Mouse (Mus musculus) heart, postnatal 10 days (tissue): ENCODE measurements around the gene Ntn4. TPM values are rescaled to one million over a fixed set of nuclear protein-coding genes. Genes with fewer than 3 reads are reported as not detected.
A peak's percentile ranks its signal among the peaks of the same experiment; 100 is the strongest.

ENCODE experiments used
- DNase-seq, 2 experiments: peaks; one replicate each; pipeline ENCODE4 v3.0.0; 2021
- intact Hi-C: fragments of 180-260 bp; cut with DNase I; formaldehyde crosslinking; loops from one replicate; pipeline ENCODE4 v1.15.1; 2025
- total RNA-seq, 2 experiments: library from RNA; stranded (reverse); gene quantifications; 2 replicates each; pipeline ENCODE4 v1.2.3; 2021

The Ntn4 gene
- 10 to 100 TPM; 24.6 to 36.4 TPM for total RNA-seq

DNA sequence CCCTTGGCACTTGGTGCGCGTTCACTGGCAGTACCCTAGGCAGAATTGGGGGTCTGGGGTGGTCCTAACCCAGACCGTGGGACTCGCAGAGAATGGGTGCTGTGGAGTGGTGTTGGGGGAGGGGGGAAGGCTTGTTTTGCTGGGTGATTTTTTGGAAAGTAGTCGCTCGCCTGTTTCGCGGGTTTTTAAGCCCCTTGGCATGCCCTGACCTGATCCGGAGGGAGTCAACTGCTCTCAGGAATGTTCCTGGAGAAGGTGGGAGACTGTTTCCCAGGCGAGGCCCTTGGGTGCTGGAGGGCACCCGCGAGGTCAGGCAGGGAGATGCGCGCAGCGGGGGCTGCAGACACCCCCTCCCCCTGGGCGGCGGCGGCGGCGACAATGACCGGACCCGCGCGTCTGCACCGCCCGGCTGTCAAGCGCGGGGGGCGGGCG lies at the start of gene Ntn4:
Ntn4 (plus strand) TSS at position 161 of the 432 bp plus-strand sequence.
- intact Hi-C loops = loop anchor here (2.0 to 5.0 kb wide), 2 partner anchors 28 to 72 kb away; no protein-coding TSS in a partner anchor
- no peak for DNase-seq

DNA sequence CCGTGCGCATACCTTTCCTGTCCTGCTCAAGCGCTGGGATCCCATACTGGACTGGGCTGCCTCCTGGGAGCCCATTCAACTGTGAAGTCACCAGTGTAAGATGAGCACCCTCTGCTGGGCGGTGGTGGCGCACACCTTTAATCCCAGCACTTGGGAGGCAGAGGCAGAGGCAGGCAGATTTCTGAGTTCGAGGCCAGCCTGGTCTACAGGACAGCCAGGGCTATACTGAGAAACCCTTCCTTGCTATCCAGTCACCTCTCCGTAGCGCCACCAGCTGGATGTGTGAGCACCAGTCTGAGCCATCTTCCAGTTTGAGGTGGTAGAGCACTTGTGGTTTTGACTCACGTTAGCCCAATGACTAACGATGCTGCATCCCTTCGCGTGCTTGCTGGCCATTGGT lies 48.0 kb upstream of the Ntn4 start:
- intact Hi-C loops = loop anchor here (5.0 kb wide), 1 partner anchor 185 kb away; no protein-coding TSS in a partner anchor
- DNase-seq = no peak

DNA sequence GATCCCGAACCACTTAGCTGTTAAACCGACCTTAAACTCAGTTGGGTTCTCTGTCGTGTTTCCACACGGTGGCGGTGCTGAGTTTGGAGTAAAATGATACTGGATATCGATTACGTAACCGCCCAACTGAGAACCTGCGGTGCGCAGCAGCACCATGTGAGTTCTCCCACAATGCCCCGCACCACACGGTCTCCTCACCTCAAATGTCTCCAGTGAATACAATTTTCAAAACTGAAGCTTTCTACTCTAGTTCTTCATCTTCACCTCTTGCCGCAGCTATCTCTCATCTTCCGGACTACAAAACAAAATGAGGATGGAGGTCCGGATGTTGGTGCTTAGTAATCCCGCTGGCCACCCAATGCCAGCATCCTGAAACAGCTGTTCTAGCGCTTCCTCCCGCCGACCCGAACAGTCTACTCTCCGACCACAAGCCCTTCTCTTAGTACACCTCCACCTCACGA lies 46.4 kb upstream of the Ntn4 start:
- DNase-seq = peak; percentile 82 to 90
- intact Hi-C loops = loop anchor here (1.0 to 5.0 kb wide), 2 partner anchors 183 to 219 kb away; no protein-coding TSS in a partner anchor

DNA sequence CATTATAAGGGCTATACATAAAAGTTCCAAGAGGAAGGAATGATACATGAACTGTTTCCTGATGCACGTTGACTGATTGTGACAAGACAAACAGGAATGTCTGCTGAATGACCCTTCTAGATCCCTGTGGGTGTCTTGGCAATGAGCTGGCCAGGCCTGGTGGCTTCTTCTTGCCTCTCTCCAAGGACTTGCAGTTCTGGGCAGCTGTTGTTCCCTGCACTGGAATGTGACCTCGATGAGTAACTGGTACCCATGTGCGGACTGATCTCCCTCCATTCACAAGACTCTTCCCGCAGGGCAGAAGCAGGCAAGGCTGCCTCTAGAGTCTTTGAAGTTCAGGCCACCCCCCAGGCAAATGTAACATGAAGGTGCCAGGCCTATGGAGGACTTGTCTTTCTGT lies 44.6 kb upstream of the Ntn4 start:
- intact Hi-C loops = no loop called here
- no peak for DNase-seq

DNA sequence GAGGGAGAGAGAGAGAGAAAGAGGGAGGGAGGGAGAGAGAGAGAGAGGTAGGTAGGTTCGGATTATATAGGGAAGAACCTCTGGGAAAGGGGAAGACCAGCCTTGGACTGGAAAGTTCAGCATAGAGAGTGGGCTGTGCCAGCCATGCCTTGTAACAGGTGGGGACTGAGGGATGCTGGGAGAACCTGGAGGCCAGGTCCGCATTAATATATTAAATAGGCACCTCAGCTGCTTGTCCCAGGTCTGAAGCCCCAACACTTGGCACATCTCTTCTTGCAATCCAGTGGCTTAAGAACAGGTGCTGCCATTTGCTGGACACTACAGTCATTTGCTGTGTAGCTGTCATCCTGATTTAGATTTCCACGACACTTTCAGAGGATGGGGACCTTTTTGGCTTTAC lies 43.8 kb upstream of the Ntn4 start:
- no peak for DNase-seq
- intact Hi-C loops = no loop called here

DNA sequence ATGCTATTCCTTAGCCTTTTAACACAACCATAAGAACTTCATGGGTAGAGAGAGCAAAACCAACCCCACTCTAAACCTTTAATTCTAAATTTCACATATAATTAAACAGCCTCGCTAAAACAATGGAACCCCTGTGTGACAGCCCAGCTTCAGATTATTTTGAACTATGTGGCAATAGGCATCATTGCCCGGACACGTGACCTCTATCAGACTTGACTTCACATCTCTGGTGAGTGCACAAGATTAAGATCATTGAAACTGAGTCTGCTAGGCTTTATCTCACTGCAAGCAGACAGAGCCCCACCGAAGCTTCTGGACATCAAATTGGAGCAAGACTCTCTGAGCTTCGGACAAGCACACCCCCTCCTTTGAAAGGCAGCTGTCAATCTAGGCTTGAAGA lies 38.2 kb upstream of the Ntn4 start:
- intact Hi-C loops = no loop called here
- no peak for DNase-seq

DNA sequence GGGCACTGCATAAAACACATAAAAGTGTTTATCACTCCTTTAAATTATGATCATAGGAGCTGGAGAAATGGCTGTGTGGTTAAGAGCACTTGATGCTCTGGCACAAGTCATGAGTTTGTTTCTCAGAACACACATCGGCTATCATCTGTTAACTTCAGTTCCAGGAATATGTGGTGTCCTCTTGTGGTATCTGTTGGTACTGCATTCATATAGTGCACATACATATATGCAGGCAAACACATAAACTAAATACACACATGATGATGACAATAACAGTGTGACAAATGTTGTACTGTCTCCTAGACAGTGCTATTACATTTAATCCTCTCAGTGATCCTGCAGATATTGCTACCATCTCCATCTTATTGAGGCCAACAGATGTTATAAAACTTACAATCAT lies 37.2 kb upstream of the Ntn4 start:
- intact Hi-C loops = no loop called here

DNA sequence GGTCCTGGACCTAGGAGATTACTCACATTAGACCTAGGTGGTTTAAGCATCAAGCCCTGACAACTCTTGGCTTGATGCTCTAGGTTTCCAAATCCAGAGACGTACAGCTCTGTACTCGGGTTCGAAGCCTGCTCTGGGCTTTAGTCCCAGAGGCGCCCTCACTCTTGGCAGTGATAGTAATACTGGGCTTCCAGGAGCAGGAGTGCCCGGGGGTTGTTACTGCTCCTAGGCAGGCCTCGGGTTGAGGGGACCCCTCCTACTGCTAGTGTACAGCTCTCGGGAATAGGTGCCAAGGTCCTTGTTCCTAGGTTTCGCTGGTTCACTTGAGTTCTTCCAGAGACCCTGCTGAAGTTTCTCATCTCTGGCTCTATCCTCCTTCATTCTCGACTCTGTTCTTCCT lies 34.2 kb upstream of the Ntn4 start:
- intact Hi-C loops = no loop called here

More for the DNA sequence above, 37.2 kb upstream of the Ntn4 start:
- DNase-seq = no peak

DNA sequence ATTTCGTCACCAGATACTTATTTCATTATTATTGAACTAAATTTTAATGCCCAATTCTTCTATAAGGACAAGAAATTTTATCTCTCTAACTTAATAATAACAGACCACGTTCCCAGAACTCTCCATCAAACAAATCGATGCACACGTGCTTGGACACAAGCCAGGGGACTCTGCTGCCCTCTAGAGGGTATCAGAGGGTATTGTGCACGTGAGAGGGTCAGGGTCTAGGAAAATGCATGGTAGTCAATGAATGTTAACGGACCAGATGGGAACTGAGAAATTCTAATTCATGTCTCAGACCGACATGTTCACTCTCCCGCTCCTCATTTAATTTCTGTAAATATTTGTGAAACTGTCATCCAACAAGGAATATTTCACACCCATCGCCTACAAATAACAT lies 32.4 kb upstream of the Ntn4 start:
- DNase-seq = no peak
- intact Hi-C loops = no loop called here

More for the DNA sequence above, 34.2 kb upstream of the Ntn4 start:
- DNase-seq = no peak

DNA sequence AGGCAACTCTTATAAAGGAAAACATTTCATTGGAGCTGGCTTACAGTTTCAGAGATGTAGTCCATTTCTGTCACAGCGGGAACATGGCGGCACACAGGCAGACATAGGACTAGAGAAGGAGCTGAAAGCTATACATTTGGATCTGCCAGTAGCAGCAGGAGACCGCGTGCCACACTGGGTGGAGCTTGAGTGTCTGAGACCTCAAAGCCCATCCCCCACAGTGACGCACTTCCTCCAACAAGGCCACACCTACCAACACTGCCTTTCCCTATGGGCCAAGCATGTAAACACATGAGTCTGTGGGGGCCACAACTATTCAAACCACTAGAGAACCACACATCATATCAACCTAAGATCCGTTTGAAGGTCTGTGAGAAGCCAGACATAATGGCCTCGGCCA lies 31.2 kb upstream of the Ntn4 start:
- no peak for DNase-seq
- intact Hi-C loops = no loop called here

DNA sequence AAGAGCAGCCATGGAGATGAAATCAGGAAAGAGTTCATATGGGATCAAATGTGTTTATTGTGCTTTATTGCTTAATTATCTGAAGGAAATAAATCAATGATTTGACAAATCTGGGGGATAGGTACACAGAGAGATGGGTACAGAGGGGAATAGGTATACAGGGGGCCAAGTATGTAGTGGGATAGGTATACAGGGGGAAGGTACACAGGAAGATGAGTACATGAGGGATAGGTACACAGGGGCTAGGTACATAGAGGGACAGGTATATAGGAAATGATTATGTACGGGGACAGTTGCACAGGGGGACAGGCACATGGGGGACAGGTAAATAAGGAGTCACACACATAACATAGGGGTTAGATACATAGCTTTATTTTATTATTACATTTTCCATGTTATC lies 29.6 kb upstream of the Ntn4 start:
- intact Hi-C loops = loop anchor here (2.0 kb wide), 2 partner anchors 166 to 202 kb away; no protein-coding TSS in a partner anchor
- no peak for DNase-seq

DNA sequence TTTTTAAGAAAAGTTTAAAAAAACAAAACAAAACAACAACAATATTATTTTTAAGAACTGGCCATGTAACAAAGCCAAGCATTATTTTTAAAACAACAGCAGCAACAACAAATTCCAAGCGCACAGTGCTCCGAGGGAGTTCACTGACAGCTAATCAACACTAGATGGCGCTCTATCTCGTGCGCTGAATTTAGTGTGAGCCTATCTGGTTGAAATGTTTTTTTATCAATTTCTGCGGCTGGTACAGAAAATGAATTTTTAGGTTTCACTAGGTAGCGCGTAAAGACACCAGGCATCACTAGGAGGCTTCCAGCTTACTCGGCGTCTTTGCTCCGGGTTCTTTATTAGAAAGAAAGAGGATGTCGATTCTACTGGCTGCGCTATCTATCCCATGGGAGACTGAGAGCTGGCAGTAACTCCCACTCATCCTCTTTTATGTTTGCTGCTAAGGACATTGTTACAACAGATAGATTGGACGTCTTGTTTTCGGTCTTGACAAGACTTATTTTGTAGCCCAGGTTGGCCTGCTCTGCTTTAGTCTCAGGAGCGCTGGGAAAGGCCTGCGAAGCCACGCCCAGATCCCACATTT lies 29.0 kb upstream of the Ntn4 start:
- intact Hi-C loops = loop anchor here (2.0 kb wide), 3 partner anchors 29 to 201 kb away; partner anchors contain the start of gene Ntn4
- peak; percentile 32 to 56 for DNase-seq

DNA sequence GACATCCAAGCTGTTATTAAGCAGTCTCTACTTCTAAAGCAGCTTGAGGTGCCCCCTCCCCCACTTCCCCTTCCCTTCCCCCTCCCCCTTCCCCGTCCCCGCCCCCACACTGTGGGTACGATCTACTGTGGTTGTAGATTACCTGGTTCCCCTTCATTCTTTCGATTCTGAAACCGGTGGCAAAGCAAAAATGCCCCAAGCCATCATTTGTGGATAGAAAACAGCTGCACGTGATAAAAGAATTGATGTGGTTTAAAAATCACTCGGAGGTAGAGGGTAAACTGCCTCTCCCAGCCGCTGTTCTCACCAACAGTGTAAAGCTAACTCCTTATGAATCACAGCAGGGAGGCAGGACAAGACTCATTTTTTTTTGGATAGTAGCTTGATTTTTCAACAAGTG lies 25.6 kb upstream of the Ntn4 start:
- intact Hi-C loops = no loop called here
- no peak for DNase-seq

DNA sequence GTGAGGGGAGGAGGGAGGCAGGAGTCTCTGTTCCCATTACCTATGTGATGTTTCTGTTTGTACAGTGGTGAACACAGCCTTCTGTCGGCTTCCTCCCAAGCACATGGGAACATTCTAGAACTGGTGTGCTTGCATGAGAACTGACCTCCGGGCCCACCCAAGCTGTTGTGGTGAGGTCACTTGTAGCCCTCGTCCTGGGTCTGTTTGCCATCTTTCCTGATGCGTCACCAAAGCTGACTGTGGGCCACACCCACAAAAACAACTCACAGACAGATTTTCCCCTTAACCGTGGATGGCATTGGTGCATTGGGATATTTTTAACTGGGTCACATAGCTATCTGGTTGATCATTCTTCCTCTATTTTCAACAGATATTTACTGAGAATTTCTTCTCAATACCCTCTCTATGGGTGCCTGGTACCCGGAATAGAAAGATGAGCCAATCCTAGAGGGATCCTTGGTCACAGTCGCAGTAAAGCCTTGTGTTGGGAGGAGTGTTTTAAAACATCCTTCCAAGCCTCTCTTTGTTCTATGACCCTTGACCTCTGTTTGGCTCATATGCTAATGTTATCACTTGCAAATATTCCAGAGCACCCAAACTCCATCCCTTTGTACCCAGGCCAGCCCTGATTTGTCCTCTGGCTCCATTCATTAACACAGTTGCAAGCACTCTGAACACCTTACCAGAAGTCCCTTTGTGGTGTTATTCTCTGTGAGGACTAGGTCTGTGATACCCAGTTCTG lies 19.9 kb upstream of the Ntn4 start:
- intact Hi-C loops = no loop called here
- peak; percentile 14 to 16 for DNase-seq

DNA sequence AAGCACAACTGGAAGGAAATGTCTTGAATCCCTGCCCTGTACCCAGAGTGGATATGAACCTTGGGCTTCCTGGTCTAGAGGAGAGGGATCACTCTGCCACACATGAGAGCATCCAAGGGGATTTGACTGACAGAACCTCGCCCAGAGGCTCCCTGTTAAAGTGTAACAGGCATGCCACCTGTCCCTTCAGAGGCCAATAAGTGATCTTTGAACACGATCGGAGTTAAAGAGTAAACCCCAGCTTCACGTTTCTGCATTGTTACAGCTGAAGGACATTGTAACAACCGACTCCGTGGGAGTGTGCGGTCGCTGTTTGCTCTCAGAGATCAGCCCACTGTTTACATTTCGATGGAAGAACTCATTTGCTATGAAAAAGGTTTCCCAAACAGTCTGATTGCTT lies 16.8 kb upstream of the Ntn4 start:
- intact Hi-C loops = no loop called here
- no peak for DNase-seq

DNA sequence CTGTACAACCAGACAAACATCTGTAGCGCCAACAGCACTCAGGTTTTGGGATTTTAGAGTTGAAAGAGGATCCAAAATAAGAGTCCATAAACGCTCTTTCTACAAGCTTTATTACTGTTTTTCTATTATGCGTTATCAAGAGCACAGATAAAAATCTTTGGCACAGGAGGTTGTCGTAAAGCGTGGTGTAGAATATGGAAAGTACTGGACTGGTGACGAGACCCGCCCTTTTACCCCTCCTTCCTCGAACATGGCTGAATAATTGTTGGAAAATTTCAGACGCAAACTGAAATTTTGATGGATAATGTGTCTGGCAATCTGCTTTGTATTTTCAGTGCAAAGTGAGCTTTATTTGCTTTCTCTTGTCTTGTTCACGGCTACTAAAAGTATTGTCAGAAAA lies 16.3 kb upstream of the Ntn4 start:
- DNase-seq = no peak
- intact Hi-C loops = no loop called here

DNA sequence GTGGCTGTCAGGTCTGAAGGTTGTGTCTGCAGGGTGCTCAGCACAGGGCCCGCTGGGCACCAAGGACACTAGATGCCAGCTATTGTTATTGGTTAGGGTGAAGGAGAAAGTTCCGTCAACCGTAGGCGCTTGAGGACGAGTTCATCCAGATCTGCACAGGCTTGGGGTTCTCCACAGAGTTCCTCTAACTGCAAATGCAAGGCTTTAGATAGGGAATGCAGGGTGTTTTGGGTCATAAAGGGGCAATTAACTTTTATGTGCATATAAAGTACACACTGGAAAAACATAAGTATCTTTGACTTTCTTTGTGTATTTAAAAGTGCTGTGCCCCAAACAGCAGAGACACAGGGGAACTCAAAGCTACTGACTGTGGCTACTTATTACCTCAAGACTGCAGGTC lies 10.2 kb upstream of the Ntn4 start:
- intact Hi-C loops = no loop called here

DNA sequence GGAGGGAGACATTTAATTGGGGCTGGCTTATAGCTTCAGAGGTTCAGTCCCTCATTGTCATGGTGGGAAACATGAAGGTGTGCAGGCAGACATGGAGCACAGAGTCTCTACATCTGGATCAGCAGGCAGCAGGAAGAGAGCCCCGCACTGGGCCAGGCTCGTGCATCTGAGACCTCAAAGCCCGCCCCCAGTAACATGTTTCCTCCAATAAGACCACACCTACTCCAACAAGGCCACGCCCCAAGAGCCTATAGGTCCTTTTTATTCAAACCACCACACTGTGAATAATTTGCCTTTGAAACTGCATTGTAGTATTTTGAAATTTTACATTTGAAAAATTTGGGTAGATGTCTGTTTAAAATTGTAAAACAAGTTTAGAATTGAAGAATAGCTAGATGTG lies 8.4 kb upstream of the Ntn4 start:
- no peak for DNase-seq
- intact Hi-C loops = no loop called here

More for the DNA sequence above, 10.2 kb upstream of the Ntn4 start:
- no peak for DNase-seq

DNA sequence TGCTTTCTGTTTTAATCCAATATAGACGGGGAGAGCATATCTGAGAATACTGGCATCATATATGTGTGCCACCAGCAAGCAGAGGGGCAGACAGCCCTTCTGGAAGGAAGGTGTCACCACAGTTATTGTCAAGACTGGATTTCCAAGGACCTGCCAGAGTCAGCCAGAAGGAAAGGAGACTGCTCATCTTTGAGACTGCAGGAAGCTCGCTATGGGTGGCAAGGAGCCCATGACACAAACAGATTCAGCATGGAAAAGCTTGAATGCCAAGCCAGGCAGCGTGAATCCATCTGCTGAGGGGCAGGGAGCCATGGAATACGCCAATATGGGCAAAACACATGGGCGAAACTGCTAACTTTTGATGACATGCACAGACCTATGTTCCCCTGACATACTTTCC lies 6.9 kb upstream of the Ntn4 start:
- intact Hi-C loops = no loop called here
- DNase-seq = no peak

DNA sequence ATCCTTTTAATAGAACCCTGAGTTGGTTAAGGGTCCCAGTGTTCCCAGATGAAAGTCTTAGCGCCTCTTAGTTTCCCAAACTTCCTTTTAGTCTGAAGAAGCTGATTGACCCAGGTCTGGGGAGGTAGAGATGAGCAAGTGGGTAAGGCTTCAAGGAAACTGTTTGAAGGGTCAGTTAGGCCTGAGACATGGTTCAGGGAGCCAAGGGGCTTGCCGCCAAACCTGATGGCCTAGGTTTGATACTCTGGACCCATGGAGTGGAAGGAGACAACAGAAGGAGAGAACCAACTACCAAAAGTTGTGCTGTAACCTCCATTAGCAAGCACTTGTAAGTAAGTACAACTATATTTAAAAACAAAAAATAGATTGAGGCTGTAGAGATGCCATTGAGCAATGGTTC lies 6.5 kb upstream of the Ntn4 start:
- DNase-seq = no peak
- intact Hi-C loops = no loop called here

DNA sequence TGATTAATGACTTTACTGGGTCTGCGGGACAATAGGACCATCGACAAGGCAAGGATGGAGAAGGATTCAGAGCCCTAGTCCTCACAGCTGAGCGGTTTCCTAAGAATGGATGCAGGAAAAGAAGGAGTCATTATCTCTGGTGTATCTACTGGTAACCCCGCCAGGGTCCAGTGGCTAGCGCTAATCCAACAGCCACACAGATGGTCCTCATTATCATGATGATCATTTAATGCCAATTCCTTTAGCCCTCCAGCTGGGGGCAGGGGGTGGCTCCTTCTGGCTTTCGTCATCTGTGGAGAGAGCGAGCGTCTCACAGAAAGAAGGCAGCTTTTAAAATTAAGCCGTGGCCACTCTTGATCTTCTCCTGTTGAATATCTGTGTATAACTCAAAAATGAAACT lies 4.5 kb upstream of the Ntn4 start:
- no peak for DNase-seq
- intact Hi-C loops = no loop called here
